Mouse (Mus musculus): ENCODE measurements at regions not wholly inside any gene's neighbourhood (a gene's known extent, or its start where the extent isn't known, plus 50 kb on each side); places are given as distances from the start of the nearest gene placed in this dataset.

DNA sequence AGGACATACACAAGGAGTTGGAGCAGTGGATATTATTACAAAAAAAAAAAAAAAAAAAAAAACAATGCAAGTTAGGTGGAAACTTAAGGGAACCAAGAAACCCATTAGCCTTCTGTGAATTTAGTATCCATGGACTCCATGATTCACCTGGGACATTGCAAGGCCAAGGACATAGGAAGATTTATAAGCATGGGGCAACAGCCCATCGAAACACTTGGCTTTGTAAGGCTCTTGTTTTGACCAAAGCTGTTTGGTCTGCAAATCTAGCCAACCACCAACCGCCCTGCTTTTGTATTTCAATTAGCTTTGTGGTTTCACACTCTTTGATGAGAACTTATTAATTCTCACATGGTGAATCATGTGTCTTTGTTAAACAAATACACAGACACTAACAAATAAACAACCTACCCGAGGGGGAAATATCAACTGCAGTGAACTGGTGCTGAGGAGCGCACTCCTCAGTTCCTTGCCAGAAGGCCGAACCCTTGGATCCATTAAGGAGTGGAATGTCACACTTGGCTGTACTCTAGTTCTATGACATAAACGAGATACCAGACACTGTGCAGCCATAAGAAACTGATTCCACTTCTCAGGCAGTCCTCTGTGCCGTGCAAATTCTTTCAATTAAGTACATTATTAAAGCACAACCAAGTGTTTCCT, 529.7 kb downstream of the Tmem38b start:
- no peak overlapping the region for H3K4me3 ChIP-seq
- TF ChIP-seq SRF (IDR thresholded peaks at IDR 0.05; ENCODE audit: control insufficient read depth, insufficient read length, low read depth) (no peak), REST (IDR thresholded peaks at IDR 0.05; ENCODE audit: insufficient read depth, insufficient read length) (no peak), CEBPB (IDR thresholded peaks at IDR 0.05; ENCODE audit: insufficient read depth, poor library complexity, severe bottlenecking) (no peak), E2F4 (IDR thresholded peaks at IDR 0.05; ENCODE audit: insufficient read depth) (no peak), MAX (IDR thresholded peaks at IDR 0.05; ENCODE audit: low read depth) (no peak), TCF12 (IDR thresholded peaks at IDR 0.05; ENCODE audit: insufficient read depth, poor library complexity, severe bottlenecking) (no peak), POLR2A (IDR thresholded peaks at IDR 0.05; ENCODE audit: insufficient read length, low read depth) (no peak), USF1 (IDR thresholded peaks at IDR 0.05; ENCODE audit: low read depth) (no peak), TCF3 (IDR thresholded peaks at IDR 0.05; ENCODE audit: insufficient read length, low read depth) (no peak), MYOD1 (IDR thresholded peaks at IDR 0.05; ENCODE audit: control insufficient read depth in 1 of 3, insufficient read length in 2 of 3, low read depth in 2 of 3) (no peak), MYOG (IDR thresholded peaks at IDR 0.05; ENCODE audit: control insufficient read depth in 1 of 3, insufficient read depth in 1 of 3, insufficient read length in 2 of 3, low read depth in 2 of 3) (no peak), POLR2AphosphoS2 (IDR thresholded peaks at IDR 0.05; ENCODE audit: insufficient read length, low read depth) (no peak)
- H3ac ChIP-seq (ENCODE audit: control insufficient read depth, insufficient read length), result no peak overlapping the region
- H3K4me2 ChIP-seq (ENCODE audit: low read depth), result no peak overlapping the region
- H3K79me2 ChIP-seq (ENCODE audit: control insufficient read depth, insufficient read depth), result no peaks in the 10 kb centered on the region
- no peaks in the 10 kb centered on the region for H3K27me3 ChIP-seq (ENCODE audit: control insufficient read depth, insufficient read depth, insufficient read length)
- H3K36me3 ChIP-seq (ENCODE audit: control insufficient read depth, insufficient read depth), result no peaks in the 10 kb centered on the region

GRCm38 (mm10) chr4:54356041-54356427, 530.2 kb downstream of the Tmem38b start:
- Histone ChIP-seq H3ac (ENCODE audit: control insufficient read depth, insufficient read length) (no peak overlapping the region), H3K4me2 (ENCODE audit: low read depth) (peak overlapping the region; percentile 12), H3K27me3 (ENCODE audit: control insufficient read depth, insufficient read depth, insufficient read length) (no peaks in the 10 kb centered on the region), H3K79me2 (ENCODE audit: control insufficient read depth, insufficient read depth) (no peaks in the 10 kb centered on the region), H3K36me3 (ENCODE audit: control insufficient read depth, insufficient read depth) (no peaks in the 10 kb centered on the region), H3K4me3 (no peak overlapping the region)
- no peak for TF ChIP-seq POLR2AphosphoS2 (IDR thresholded peaks at IDR 0.05; ENCODE audit: insufficient read length, low read depth)
- TF ChIP-seq TCF12 (IDR thresholded peaks at IDR 0.05; ENCODE audit: insufficient read depth, poor library complexity, severe bottlenecking), result no peak
- no peak for TF ChIP-seq MAX (IDR thresholded peaks at IDR 0.05; ENCODE audit: low read depth)
- TF ChIP-seq TCF3 (IDR thresholded peaks at IDR 0.05; ENCODE audit: insufficient read length, low read depth), result no peak
- TF ChIP-seq CEBPB (IDR thresholded peaks at IDR 0.05; ENCODE audit: insufficient read depth, poor library complexity, severe bottlenecking), result no peak
- TF ChIP-seq USF1 (IDR thresholded peaks at IDR 0.05; ENCODE audit: low read depth), result no peak
- TF ChIP-seq SRF (IDR thresholded peaks at IDR 0.05; ENCODE audit: control insufficient read depth, insufficient read length, low read depth), result no peak
- no peak for TF ChIP-seq MYOD1 (IDR thresholded peaks at IDR 0.05; ENCODE audit: control insufficient read depth in 1 of 3, insufficient read length in 2 of 3, low read depth in 2 of 3)
- TF ChIP-seq E2F4 (IDR thresholded peaks at IDR 0.05; ENCODE audit: insufficient read depth), result no peak
- TF ChIP-seq REST (IDR thresholded peaks at IDR 0.05; ENCODE audit: insufficient read depth, insufficient read length), result no peak
- no peak for TF ChIP-seq POLR2A (IDR thresholded peaks at IDR 0.05; ENCODE audit: insufficient read length, low read depth)

GRCm38 (mm10) chr4:54370909-54371308, 545.1 kb downstream of the Tmem38b start:
- Histone ChIP-seq H3ac (ENCODE audit: control insufficient read depth, insufficient read length) (no peak overlapping the region), H3K79me2 (ENCODE audit: control insufficient read depth, insufficient read depth) (no peaks in the 10 kb centered on the region), H3K4me3 (no peak overlapping the region), H3K4me2 (ENCODE audit: low read depth) (no peak overlapping the region), H3K36me3 (ENCODE audit: control insufficient read depth, insufficient read depth) (no peaks in the 10 kb centered on the region), H3K27me3 (ENCODE audit: control insufficient read depth, insufficient read depth, insufficient read length) (no peaks in the 10 kb centered on the region)
- TF ChIP-seq POLR2AphosphoS2 (IDR thresholded peaks at IDR 0.05; ENCODE audit: insufficient read length, low read depth), result no peak
- TF ChIP-seq TCF3 (IDR thresholded peaks at IDR 0.05; ENCODE audit: insufficient read length, low read depth), result no peak
- TF ChIP-seq MYOD1 (IDR thresholded peaks at IDR 0.05; ENCODE audit: control insufficient read depth in 1 of 3, insufficient read length in 2 of 3, low read depth in 2 of 3), result no peak
- no peak for TF ChIP-seq E2F4 (IDR thresholded peaks at IDR 0.05; ENCODE audit: insufficient read depth)
- TF ChIP-seq REST (IDR thresholded peaks at IDR 0.05; ENCODE audit: insufficient read depth, insufficient read length), result no peak
- TF ChIP-seq POLR2A (IDR thresholded peaks at IDR 0.05; ENCODE audit: insufficient read length, low read depth), result no peak
- no peak for TF ChIP-seq CEBPB (IDR thresholded peaks at IDR 0.05; ENCODE audit: insufficient read depth, poor library complexity, severe bottlenecking)
- no peak for TF ChIP-seq SRF (IDR thresholded peaks at IDR 0.05; ENCODE audit: control insufficient read depth, insufficient read length, low read depth)

GRCm38 (mm10) chr4:54371418-54371957, 545.6 kb downstream of the Tmem38b start:
- TF ChIP-seq MAX (IDR thresholded peaks at IDR 0.05; ENCODE audit: low read depth), result no peak
- no peak for TF ChIP-seq MYOD1 (IDR thresholded peaks at IDR 0.05; ENCODE audit: control insufficient read depth in 1 of 3, insufficient read length in 2 of 3, low read depth in 2 of 3)
- TF ChIP-seq MYOG (IDR thresholded peaks at IDR 0.05; ENCODE audit: control insufficient read depth in 1 of 3, insufficient read depth in 1 of 3, insufficient read length in 2 of 3, low read depth in 2 of 3), result no peak
- TF ChIP-seq POLR2A (IDR thresholded peaks at IDR 0.05; ENCODE audit: insufficient read length, low read depth), result no peak
- no peak for TF ChIP-seq REST (IDR thresholded peaks at IDR 0.05; ENCODE audit: insufficient read depth, insufficient read length)
- TF ChIP-seq USF1 (IDR thresholded peaks at IDR 0.05; ENCODE audit: low read depth), result no peak
- no peak for TF ChIP-seq TCF3 (IDR thresholded peaks at IDR 0.05; ENCODE audit: insufficient read length, low read depth)
- TF ChIP-seq CEBPB (IDR thresholded peaks at IDR 0.05; ENCODE audit: insufficient read depth, poor library complexity, severe bottlenecking), result no peak
- no peak for TF ChIP-seq POLR2AphosphoS2 (IDR thresholded peaks at IDR 0.05; ENCODE audit: insufficient read length, low read depth)
- TF ChIP-seq SRF (IDR thresholded peaks at IDR 0.05; ENCODE audit: control insufficient read depth, insufficient read length, low read depth), result no peak
- TF ChIP-seq TCF12 (IDR thresholded peaks at IDR 0.05; ENCODE audit: insufficient read depth, poor library complexity, severe bottlenecking), result no peak
- TF ChIP-seq E2F4 (IDR thresholded peaks at IDR 0.05; ENCODE audit: insufficient read depth), result no peak
- Histone ChIP-seq H3K36me3 (ENCODE audit: control insufficient read depth, insufficient read depth) (no peaks in the 10 kb centered on the region), H3K4me2 (ENCODE audit: low read depth) (no peak overlapping the region), H3ac (ENCODE audit: control insufficient read depth, insufficient read length) (no peak overlapping the region), H3K79me2 (ENCODE audit: control insufficient read depth, insufficient read depth) (no peaks in the 10 kb centered on the region), H3K4me3 (no peak overlapping the region), H3K27me3 (ENCODE audit: control insufficient read depth, insufficient read depth, insufficient read length) (no peaks in the 10 kb centered on the region)
